22 mouse cellular contexts compared by ENCODE assay signal in genomic region chrX:164424821-164425220, GRCm38 (mm10). TPM values are rescaled to one million over a fixed set of nuclear protein-coding genes. Genes with fewer than 3 reads are reported as not detected.
DNase-seq lines count a peak whose midpoint lies in the region; ATAC-seq and TF ChIP-seq lines count a peak whose summit lies in the region.
"Had no signal": no experiment of that assay in that cellular context is flagged by ENCODE, and none has a peak within 500 bp of the region (broad histone marks: within the 10 kb centered on the region; RNA-seq: fewer than 3 reads in every experiment).

No protein-coding gene starts in this region.

- intact Hi-C loops in heart, adult 2 months (cut with DNase I) = loop anchor here (10.0 kb wide), 1 partner anchor 470 kb away; the partner anchor contains the start of gene Zrsr2

- peak overlapping the region; percentile 76 for H3K27ac ChIP-seq in liver, embryonic 15.5 days (replicated peaks)
- no peak overlapping the region for H3K27ac ChIP-seq in heart, adult 2 months
- H3K27ac ChIP-seq: embryonic facial prominence, embryonic 10.5 days; forebrain, embryonic 12.5 days; heart, embryonic 10.5 days; hindbrain, embryonic 12.5 days had no signal

- H3K9ac ChIP-seq in liver, embryonic 15.5 days = no peak overlapping the region
- H3K9ac ChIP-seq in heart, adult 2 months (ENCODE audit: low read depth, low read length) = no peak overlapping the region
- H3K9ac ChIP-seq: forebrain, embryonic 12.5 days; hindbrain, embryonic 12.5 days had no signal

- H3K4me1 ChIP-seq in liver, embryonic 15.5 days (replicated peaks) = peaks cover 27% of the 10 kb centered on the region
- no peaks in the 10 kb centered on the region for H3K4me1 ChIP-seq in heart, adult 2 months (ENCODE audit: control insufficient read depth, insufficient read depth, low read length)
- H3K4me1 ChIP-seq: heart, embryonic 10.5 days had no signal

- peak overlapping the region; percentile 7; the same call in 1 of the 2 replicates for H3K4me3 ChIP-seq in liver, embryonic 15.5 days (replicated peaks)
- no peak overlapping the region for H3K4me3 ChIP-seq in heart, adult 2 months
- H3K4me3 ChIP-seq: embryonic facial prominence, embryonic 10.5 days; forebrain, embryonic 12.5 days; heart, embryonic 10.5 days; hindbrain, embryonic 12.5 days had no signal

- TF ChIP-seq CTCF in heart, adult 2 months (IDR thresholded peaks at IDR 0.05) = no peak

- H3K9me3 ChIP-seq in liver, embryonic 15.5 days (replicated peaks) = no peaks in the 10 kb centered on the region
- H3K9me3 ChIP-seq: embryonic facial prominence, embryonic 10.5 days; forebrain, embryonic 12.5 days; heart, embryonic 10.5 days; hindbrain, embryonic 12.5 days had no signal

- TF ChIP-seq POLR2A in heart, adult 2 months (IDR thresholded peaks at IDR 0.05; ENCODE audit: insufficient read depth, low read depth, low read length) = no peak

- WGBS in liver, embryonic 15.5 days (ENCODE audit: insufficient replicate concordance) = 40% methylated on average over 1 of the region's 1 CpGs
- WGBS in heart, adult 2 months = 61% methylated on average over 1 of the region's 1 CpGs

- no peak for TF ChIP-seq EP300 in heart, adult 2 months (IDR thresholded peaks at IDR 0.05; ENCODE audit: insufficient read depth, low read depth, low read length)

- H3K36me3 ChIP-seq in liver, embryonic 15.5 days (replicated peaks) = peaks cover 44% of the 10 kb centered on the region
- H3K36me3 ChIP-seq in heart, adult 2 months (ENCODE audit: control insufficient read depth, insufficient read depth, low read length) = no peaks in the 10 kb centered on the region
- H3K36me3 ChIP-seq: forebrain, embryonic 12.5 days had no signal

- peak overlapping the region; percentile 42 for H3K4me2 ChIP-seq in liver, embryonic 15.5 days
- H3K4me2 ChIP-seq: forebrain, embryonic 12.5 days; hindbrain, embryonic 12.5 days had no signal

- no peaks in the 10 kb centered on the region for H3K27me3 ChIP-seq in liver, embryonic 15.5 days
- H3K27me3 ChIP-seq in heart, adult 2 months (ENCODE audit: control insufficient read depth, insufficient read depth, low read length) = no peaks in the 10 kb centered on the region

- ATAC-seq in common myeloid progenitor, adult 5-6 weeks (replicated peaks; ENCODE audit: low read depth, poor library complexity, severe bottlenecking) = peak; percentile 46; the same call in 1 of the 2 replicates
- ATAC-seq in erythroid progenitor cell, adult 5-6 weeks (replicated peaks; ENCODE audit: low FRiP score, poor library complexity, severe bottlenecking) = peak; percentile 86
- ATAC-seq in liver, embryonic 15.5 days (ENCODE audit: insufficient read depth) = peak; percentile 81
- peak; percentile 95 for ATAC-seq in megakaryocyte-erythroid progenitor cell, adult 5-6 weeks (replicated peaks; ENCODE audit: low FRiP score, low TSS enrichment, poor library complexity, severe bottlenecking)
- ATAC-seq: forebrain, embryonic 16.5 days; hindbrain, embryonic 16.5 days; inflammation-experienced regulatory T-cells, adult 6 months had no signal

- no peak for DNase-seq in adrenal gland, adult (ENCODE audit: inconsistent age in 2 of 2, low spot score in 1 of 2)
- no peak for DNase-seq in heart, adult 2 months
- no peak for DNase-seq in frontal cortex, postnatal 10 days (ENCODE audit: low spot score in 2 of 2)
- DNase-seq: adrenal gland, postnatal 14 days; cerebellum, adult 18-20 months; cerebellum, adult 9-11 months; cerebellum, postnatal 36 days; gastrocnemius, postnatal 14 days; heart, postnatal 10 days; heart, postnatal 4 days had no signal

- no peaks in the 10 kb centered on the region for H3K79me2 ChIP-seq in heart, adult 2 months (replicated peaks; ENCODE audit: control insufficient read depth, insufficient read depth, low read length)

RNA-seq across cellular contexts. Expression of gene Piga, which starts 5.2 kb away (rescaled TPM):
- total RNA-seq in common myeloid progenitor, adult 5-6 weeks (2017) = 19.1 and 26.1 TPM in 2 replicates
- 25.6 and 29.3 TPM in 2 replicates for total RNA-seq in erythroid progenitor cell, adult 5-6 weeks (2015; ENCODE audit: low replicate concordance)
- 31.9 and 42.4 TPM in 2 replicates for total RNA-seq in erythroid progenitor cell, adult 5-6 weeks (2017; ENCODE audit: low replicate concordance)
- 11.8 and 12.2 TPM in 2 replicates for polyA plus RNA-seq in liver, embryonic 15.5 days (2015; fragmentation: Nextera tagmentation; extraction: Ambion mirVana)
- total RNA-seq in megakaryocyte-erythroid progenitor cell, adult 5-6 weeks (2014; fragmentation: Nextera tagmentation) = 39.2 and 43.8 TPM in 2 replicates
- total RNA-seq in megakaryocyte-erythroid progenitor cell, adult 5-6 weeks (2017) = 31.1 and 56.9 TPM in 2 replicates
- 1 to 10 TPM; 1.5 to 2.4 TPM for total RNA-seq in heart, adult 2 months (2021)
- polyA plus RNA-seq in heart, adult 2 months (2012; rRNA removed) = 1.0 and 2.1 TPM in 2 replicates

RNA-seq across cellular contexts. Expression of gene Asb11, which starts 12.0 kb away (rescaled TPM):
- total RNA-seq in common myeloid progenitor, adult 5-6 weeks (2017) = not detected in 2 replicates
- total RNA-seq in erythroid progenitor cell, adult 5-6 weeks (2015; ENCODE audit: low replicate concordance) = 0.72 TPM in 1 of 2 replicates, not detected in the other
- total RNA-seq in erythroid progenitor cell, adult 5-6 weeks (2017; ENCODE audit: low replicate concordance) = 0.51 TPM in 1 of 2 replicates, not detected in the other
- polyA plus RNA-seq in liver, embryonic 15.5 days (2015; fragmentation: Nextera tagmentation; extraction: Ambion mirVana) = 0.08 and 0.12 TPM in 2 replicates
- total RNA-seq in megakaryocyte-erythroid progenitor cell, adult 5-6 weeks (2014; fragmentation: Nextera tagmentation) = 1.2 TPM in 1 of 2 replicates, not detected in the other
- total RNA-seq in megakaryocyte-erythroid progenitor cell, adult 5-6 weeks (2017) = 2.0 TPM in 1 of 2 replicates, not detected in the other
- 100 to 1,000 TPM; 120 to 232 TPM for total RNA-seq in heart, adult 2 months (2021)
- polyA plus RNA-seq in heart, adult 2 months (2012; rRNA removed) = 86.4 and 166 TPM in 2 replicates
- total RNA-seq: adrenal gland, postnatal 14 days had no signal
- polyA plus RNA-seq: embryonic facial prominence, embryonic 10.5 days; forebrain, embryonic 12.5 days; forebrain, embryonic 16.5 days; hindbrain, embryonic 12.5 days; hindbrain, embryonic 16.5 days; inflammation-experienced regulatory T-cells, adult 6 months had no signal

RNA-seq across cellular contexts. Expression of gene Vegfd, which starts 51.6 kb away (rescaled TPM):
- 0.29 TPM in 1 of 2 replicates, not detected in the other for total RNA-seq in common myeloid progenitor, adult 5-6 weeks (2017)
- 10.1 and 11.7 TPM in 2 replicates for total RNA-seq in erythroid progenitor cell, adult 5-6 weeks (2015; ENCODE audit: low replicate concordance)
- total RNA-seq in erythroid progenitor cell, adult 5-6 weeks (2017; ENCODE audit: low replicate concordance) = 4.0 and 19.3 TPM in 2 replicates
- polyA plus RNA-seq in liver, embryonic 15.5 days (2015; fragmentation: Nextera tagmentation; extraction: Ambion mirVana) = 0.76 and 1.1 TPM in 2 replicates
- total RNA-seq in megakaryocyte-erythroid progenitor cell, adult 5-6 weeks (2014; fragmentation: Nextera tagmentation) = 1.0 TPM in 1 of 2 replicates, not detected in the other
- 0.23 TPM in 1 of 2 replicates, not detected in the other for total RNA-seq in megakaryocyte-erythroid progenitor cell, adult 5-6 weeks (2017)
- total RNA-seq in heart, adult 2 months (2021) = 1 to 10 TPM; 1.4 to 2.8 TPM
- 2.0 and 3.0 TPM in 2 replicates for polyA plus RNA-seq in heart, adult 2 months (2012; rRNA removed)
- total RNA-seq: granulocyte monocyte progenitor cell, adult 5-6 weeks had no signal
- polyA plus RNA-seq: inflammation-experienced regulatory T-cells, adult 6 months had no signal

Comparison
In these comparisons a context has a peak if more than half of its experiments do, and no peak if none do; other contexts are left out.
1. RNA of gene Asb11, which starts 12.0 kb away (total RNA-seq): 120 to 232 TPM in heart, adult 2 months; 1.2 to 2.0 TPM in megakaryocyte-erythroid progenitor cell, adult 5-6 weeks, not detected in common myeloid progenitor, adult 5-6 weeks and 0.51 to 0.72 TPM in erythroid progenitor cell, adult 5-6 weeks; every median in the first group is over 10 times any median in the second.
2. Peak in every context shown above with its lines, with median percentiles within 50 percentile points of each other: ATAC-seq.